Mouse (Mus musculus) liver, embryonic 12.5 days (tissue): ENCODE results near the gene Glb1. TPM values are rescaled to one million over a fixed set of nuclear protein-coding genes. Genes with fewer than 3 reads are reported as not detected.

ENCODE experiments used
- ATAC-seq: fragments of 200-750 bp; cut with Nextera tagmentation; 2 replicates; pipeline ENCODE4 v1.8.0; 2017; ENCODE audit warnings: moderate number of reproducible peaks, mild to moderate bottlenecking, moderate library complexity
- H3K27ac ChIP-seq: fragments of 300-500 bp; sonication (generic); 2 replicates; pipeline ENCODE4 v1.5.1; 2016; ENCODE audit warnings: mild to moderate bottlenecking
- H3K27me3 ChIP-seq: fragments of 300-500 bp; sonication (generic); replicated peaks from 2 replicates; pipeline ENCODE4 v1.6.1; 2016; ENCODE audit warnings: mild to moderate bottlenecking, moderate library complexity
- H3K36me3 ChIP-seq: fragments of 300-500 bp; sonication (generic); 2 replicates; pipeline ENCODE4 v1.6.1; 2016; ENCODE audit warnings: mild to moderate bottlenecking, moderate library complexity
- H3K4me1 ChIP-seq: fragments of 300-500 bp; sonication (generic); 2 replicates; pipeline ENCODE4 v1.6.1; 2016
- H3K4me2 ChIP-seq: fragments of 300-500 bp; sonication (generic); 2 replicates; pipeline ENCODE4 v1.6.1; 2016; ENCODE audit warnings: mild to moderate bottlenecking, moderate library complexity
- H3K4me3 ChIP-seq: fragments of 300-500 bp; sonication (generic); 2 replicates; pipeline ENCODE4 v1.5.1; 2016; ENCODE audit warnings: mild to moderate bottlenecking, moderate library complexity
- H3K9ac ChIP-seq: fragments of 300-500 bp; sonication (generic); 2 replicates; pipeline ENCODE4 v1.6.1; 2016; ENCODE audit warnings: mild to moderate bottlenecking, moderate library complexity
- H3K9me3 ChIP-seq: fragments of 300-500 bp; sonication (generic); replicated peaks from 2 replicates; pipeline ENCODE4 v1.6.1; 2016; ENCODE audit warnings: mild to moderate bottlenecking, moderate library complexity
- WGBS: fragments of 180-500 bp; shearing (Covaris S2); methylation state at CpG from one replicate; pipeline ENCODE4 v1.1.7; 2016; ENCODE audit not compliant: insufficient replicate concordance; 5-methylcytosine and 5-hydroxymethylcytosine counted together
- polyA plus RNA-seq: library from polyadenylated mRNA; unstranded; fragments of >200 nt; fragmentation: Nextera tagmentation; extraction: Ambion mirVana; gene quantifications from 2 replicates; pipeline ENCODE4 v1.2.1, GENCODE M21; 2016

Gene Glb1
- polyA plus RNA-seq, 1 experiment from 2014 or later = 17.7 TPM

GRCm38 (mm10) chr9:114449120-114449754 lies 48.4 kb downstream of the Glb1 start:
- peak; percentile 85 for ATAC-seq
- 0 out of 2 replicates have a peak overlapping the region, but pooled peaks have one; percentile 46 for H3K27ac ChIP-seq

GRCm38 (mm10) chr9:114451615-114452014 lies 50.7 kb downstream of the Glb1 start:
- Histone ChIP-seq H3K27ac (no peak overlapping the region), H3K4me1 (peaks cover 14% of the 10 kb centered on the region), H3K4me3 (no peak overlapping the region), H3K9ac (no peak overlapping the region), H3K9me3 (no peaks in the 10 kb centered on the region), H3K27me3 (no peaks in the 10 kb centered on the region), H3K36me3 (0 out of 2 replicates have a peak, but pooled peaks cover 2% of the 10 kb centered on the region), H3K4me2 (no peak overlapping the region)
- 78% methylated on average over 7 of the region's 7 CpGs for WGBS
- no peak for ATAC-seq

More at GRCm38 (mm10) chr9:114449120-114449754, 48.4 kb downstream of the Glb1 start:
- WGBS = 51% methylated on average over 13 of the region's 13 CpGs
- H3K27me3 ChIP-seq = no peaks in the 10 kb centered on the region
- peaks cover 14% of the 10 kb centered on the region for H3K4me1 ChIP-seq
- no peak overlapping the region for H3K4me3 ChIP-seq
- H3K4me2 ChIP-seq = peak overlapping the region; percentile 31; the same call in 1 of the 2 replicates
- H3K9me3 ChIP-seq = no peaks in the 10 kb centered on the region
- H3K9ac ChIP-seq = no peak overlapping the region
- no peaks in the 10 kb centered on the region for H3K36me3 ChIP-seq

- no peak overlapping the region for H3K4me3 ChIP-seq
- H3K36me3 ChIP-seq = 0 out of 2 replicates have a peak, but pooled peaks cover 7% of the 10 kb centered on the region
- no peaks in the 10 kb centered on the region for H3K9me3 ChIP-seq
- H3K27ac ChIP-seq = no peak overlapping the region
- no peaks in the 10 kb centered on the region for H3K27me3 ChIP-seq
- peaks cover 14% of the 10 kb centered on the region for H3K4me1 ChIP-seq
- H3K4me2 ChIP-seq = no peak overlapping the region
- no peak for ATAC-seq
- H3K9ac ChIP-seq = no peak overlapping the region
- 77% methylated on average over 6 of the region's 6 CpGs for WGBS
Observed at GRCm38 (mm10) chr9:114452418-114452817, 51.5 kb downstream of the Glb1 start.

- H3K9me3 ChIP-seq = no peaks in the 10 kb centered on the region
- H3K36me3 ChIP-seq = peaks cover 13% of the 10 kb centered on the region; the same call in 1 of the 2 replicates
- H3K4me1 ChIP-seq = no peaks in the 10 kb centered on the region
- no peaks in the 10 kb centered on the region for H3K27me3 ChIP-seq
- no peak overlapping the region for H3K27ac ChIP-seq
- WGBS = 79% methylated on average over 2 of the region's 2 CpGs
- H3K4me3 ChIP-seq = no peak overlapping the region
- no peak for ATAC-seq
- no peak overlapping the region for H3K4me2 ChIP-seq
- no peak overlapping the region for H3K9ac ChIP-seq
Observed at GRCm38 (mm10) chr9:114455420-114455819, 54.5 kb downstream of the Glb1 start.

GRCm38 (mm10) chr9:114458436-114458835 lies 57.6 kb downstream of the Glb1 start:
- no peak overlapping the region for H3K4me2 ChIP-seq
- no peak for ATAC-seq
- no peaks in the 10 kb centered on the region for H3K4me1 ChIP-seq
- H3K4me3 ChIP-seq = no peak overlapping the region
- H3K27ac ChIP-seq = no peak overlapping the region
- H3K9ac ChIP-seq = no peak overlapping the region
- H3K9me3 ChIP-seq = no peaks in the 10 kb centered on the region
- peaks cover 27% of the 10 kb centered on the region for H3K36me3 ChIP-seq
- 69% methylated on average over 3 of the region's 3 CpGs for WGBS
- H3K27me3 ChIP-seq = no peaks in the 10 kb centered on the region

GRCm38 (mm10) chr9:114462569-114462968 lies 61.7 kb downstream of the Glb1 start:
- WGBS = 82% methylated on average over 7 of the region's 7 CpGs
- Histone ChIP-seq H3K4me2 (no peak overlapping the region), H3K9ac (no peak overlapping the region), H3K4me1 (peaks cover 16% of the 10 kb centered on the region), H3K27me3 (no peaks in the 10 kb centered on the region), H3K4me3 (no peak overlapping the region), H3K36me3 (peaks cover 38% of the 10 kb centered on the region), H3K27ac (no peak overlapping the region), H3K9me3 (no peaks in the 10 kb centered on the region)
- no peak for ATAC-seq

- WGBS = 60% methylated on average over 6 of the region's 6 CpGs
- H3K27me3 ChIP-seq = no peaks in the 10 kb centered on the region
- no peak overlapping the region for H3K9ac ChIP-seq
- peaks cover 26% of the 10 kb centered on the region for H3K4me1 ChIP-seq
- no peak for ATAC-seq
- peaks cover 38% of the 10 kb centered on the region for H3K36me3 ChIP-seq
- H3K4me3 ChIP-seq = no peak overlapping the region
- no peaks in the 10 kb centered on the region for H3K9me3 ChIP-seq
- no peak overlapping the region for H3K4me2 ChIP-seq
- no peak overlapping the region for H3K27ac ChIP-seq
Observed at GRCm38 (mm10) chr9:114465442-114465841, 64.6 kb downstream of the Glb1 start.

- peaks cover 26% of the 10 kb centered on the region for H3K4me1 ChIP-seq
- no peak overlapping the region for H3K4me3 ChIP-seq
- H3K27ac ChIP-seq = peak overlapping the region; percentile 63; the same call in 1 of the 2 replicates
- H3K9ac ChIP-seq = no peak overlapping the region
- no peaks in the 10 kb centered on the region for H3K27me3 ChIP-seq
- peak; percentile 83 for ATAC-seq
- WGBS = 34% methylated on average over 7 of the region's 7 CpGs
- no peaks in the 10 kb centered on the region for H3K9me3 ChIP-seq
- H3K4me2 ChIP-seq = peak overlapping the region; percentile 35
- peaks cover 29% of the 10 kb centered on the region for H3K36me3 ChIP-seq
Observed at GRCm38 (mm10) chr9:114466871-114467270, 66.0 kb downstream of the Glb1 start.

- Histone ChIP-seq H3K36me3 (peaks cover 23% of the 10 kb centered on the region), H3K27me3 (no peaks in the 10 kb centered on the region), H3K9ac (no peak overlapping the region), H3K9me3 (no peaks in the 10 kb centered on the region), H3K4me2 (no peak overlapping the region), H3K4me3 (no peak overlapping the region), H3K4me1 (peaks cover 26% of the 10 kb centered on the region), H3K27ac (peak overlapping the region; percentile 34; the same call in 1 of the 2 replicates)
- 61% methylated on average over 5 of the region's 5 CpGs for WGBS
- ATAC-seq = peak; percentile 83
Observed at GRCm38 (mm10) chr9:114468217-114468616, 67.3 kb downstream of the Glb1 start.

GRCm38 (mm10) chr9:114468701-114469100 lies 67.8 kb downstream of the Glb1 start:
- H3K4me2 ChIP-seq = no peak overlapping the region
- WGBS = 88% methylated on average over 4 of the region's 4 CpGs
- H3K4me1 ChIP-seq = peaks cover 26% of the 10 kb centered on the region
- no peaks in the 10 kb centered on the region for H3K27me3 ChIP-seq
- peaks cover 23% of the 10 kb centered on the region for H3K36me3 ChIP-seq
- H3K9ac ChIP-seq = no peak overlapping the region
- ATAC-seq = no peak
- H3K27ac ChIP-seq = no peak overlapping the region
- H3K4me3 ChIP-seq = no peak overlapping the region
- H3K9me3 ChIP-seq = no peaks in the 10 kb centered on the region

GRCm38 (mm10) chr9:114471892-114472291 lies 71.0 kb downstream of the Glb1 start:
- ATAC-seq = no peak
- no peak overlapping the region for H3K4me2 ChIP-seq
- WGBS = 66% methylated on average over 7 of the region's 7 CpGs
- H3K36me3 ChIP-seq = peaks cover 5% of the 10 kb centered on the region
- no peaks in the 10 kb centered on the region for H3K9me3 ChIP-seq
- H3K9ac ChIP-seq = no peak overlapping the region
- H3K27ac ChIP-seq = no peak overlapping the region
- peaks cover 17% of the 10 kb centered on the region for H3K4me1 ChIP-seq
- H3K4me3 ChIP-seq = no peak overlapping the region
- no peaks in the 10 kb centered on the region for H3K27me3 ChIP-seq

- no peak for ATAC-seq
- Histone ChIP-seq H3K4me3 (no peak overlapping the region), H3K4me2 (no peak overlapping the region), H3K4me1 (no peaks in the 10 kb centered on the region), H3K27ac (no peak overlapping the region), H3K27me3 (no peaks in the 10 kb centered on the region), H3K9ac (no peak overlapping the region), H3K9me3 (no peaks in the 10 kb centered on the region), H3K36me3 (no peaks in the 10 kb centered on the region)
- WGBS = 80% methylated on average over 9 of the region's 9 CpGs
Observed at GRCm38 (mm10) chr9:114477019-114477418, 76.1 kb downstream of the Glb1 start.
